Mouse (Mus musculus): ENCODE data around the gene Fbxl13. TPM values are rescaled to one million over a fixed set of nuclear protein-coding genes. Genes with fewer than 3 reads are reported as not detected.
"Not testable (repeated sequence)": the region's sequence is repeated elsewhere in the genome, so short reads cannot be mapped to it uniquely, and the experiment has no call there.

The Fbxl13 gene
- total RNA-seq, 2 experiments from 2014 or later: not detected

DNA sequence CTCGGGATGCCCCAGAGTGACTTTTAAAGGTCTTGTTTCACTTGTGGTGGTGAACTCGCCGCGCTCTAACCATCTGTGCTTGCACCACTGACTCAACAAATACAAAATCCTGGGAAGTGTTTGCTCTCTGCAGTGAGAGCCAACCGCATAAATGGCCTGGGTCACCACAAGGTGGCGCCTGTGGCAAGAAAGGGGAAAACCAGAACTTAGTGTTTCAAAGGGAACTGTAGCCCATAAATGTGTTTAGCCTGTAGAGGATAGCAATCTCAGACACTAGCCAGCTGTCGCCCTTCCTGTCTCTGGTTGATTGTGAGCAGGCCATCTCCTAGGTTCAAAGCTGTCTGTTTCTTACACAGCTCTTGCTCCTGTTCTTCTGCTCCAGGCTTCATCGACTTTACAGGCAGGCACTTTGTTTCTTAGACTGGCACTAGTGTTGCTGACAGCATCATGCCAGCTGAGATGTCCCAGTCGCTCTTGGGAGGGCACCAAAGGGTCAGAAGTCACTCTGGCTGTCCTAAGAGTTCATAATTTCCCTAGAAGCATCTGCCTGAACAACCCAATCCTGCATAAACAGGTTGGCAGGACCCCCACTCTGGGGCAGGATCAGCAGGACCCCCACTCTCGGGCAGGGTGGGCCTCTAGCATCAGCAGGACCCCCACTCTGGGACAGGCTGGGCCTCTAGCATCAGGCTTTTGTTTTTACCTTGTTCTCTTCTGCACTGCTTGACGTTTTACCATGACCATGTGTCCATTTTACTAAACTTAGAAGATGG is 13.4 kb upstream of the Fbxl13 start:
- peak; percentile 48 for DNase-seq (ENCODE audit: low spot score)
- intact Hi-C loops (cut with DNase I): loop anchor here (2.0 kb wide), 1 partner anchor 78 kb away; the partner anchor contains the start of gene Pmpcb

DNA sequence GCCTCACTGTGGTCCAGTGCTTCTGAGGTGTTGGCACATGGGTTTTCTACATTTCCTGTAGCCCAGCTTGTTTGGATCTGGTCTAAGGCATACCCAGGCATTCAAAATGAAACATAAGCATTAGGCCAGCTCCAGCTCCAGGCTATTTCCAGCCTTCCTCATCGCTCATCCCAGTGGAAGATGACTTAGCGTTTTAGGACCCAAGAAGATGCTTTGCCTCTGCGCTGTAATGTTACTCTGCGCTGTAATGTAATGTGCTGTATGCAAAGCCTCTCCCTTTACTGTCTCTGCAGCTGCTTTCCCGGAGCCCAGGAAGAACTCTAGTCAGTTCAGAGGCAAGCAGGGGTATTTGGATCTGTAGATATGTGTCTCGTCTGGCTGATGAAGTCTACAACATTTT is 12.6 kb upstream of the Fbxl13 start:
- no peak for DNase-seq (ENCODE audit: low spot score)
- intact Hi-C loops (cut with DNase I): loop anchor here (2.0 kb wide), 1 partner anchor 79 kb away; the partner anchor contains the start of gene Pmpcb

GRCm38 (mm10) chr5:21656912-21657311 is 11.5 kb upstream of the Fbxl13 start:
- DNase-seq (ENCODE audit: low spot score): no peak
- intact Hi-C loops (cut with DNase I): no loop called here

DNA sequence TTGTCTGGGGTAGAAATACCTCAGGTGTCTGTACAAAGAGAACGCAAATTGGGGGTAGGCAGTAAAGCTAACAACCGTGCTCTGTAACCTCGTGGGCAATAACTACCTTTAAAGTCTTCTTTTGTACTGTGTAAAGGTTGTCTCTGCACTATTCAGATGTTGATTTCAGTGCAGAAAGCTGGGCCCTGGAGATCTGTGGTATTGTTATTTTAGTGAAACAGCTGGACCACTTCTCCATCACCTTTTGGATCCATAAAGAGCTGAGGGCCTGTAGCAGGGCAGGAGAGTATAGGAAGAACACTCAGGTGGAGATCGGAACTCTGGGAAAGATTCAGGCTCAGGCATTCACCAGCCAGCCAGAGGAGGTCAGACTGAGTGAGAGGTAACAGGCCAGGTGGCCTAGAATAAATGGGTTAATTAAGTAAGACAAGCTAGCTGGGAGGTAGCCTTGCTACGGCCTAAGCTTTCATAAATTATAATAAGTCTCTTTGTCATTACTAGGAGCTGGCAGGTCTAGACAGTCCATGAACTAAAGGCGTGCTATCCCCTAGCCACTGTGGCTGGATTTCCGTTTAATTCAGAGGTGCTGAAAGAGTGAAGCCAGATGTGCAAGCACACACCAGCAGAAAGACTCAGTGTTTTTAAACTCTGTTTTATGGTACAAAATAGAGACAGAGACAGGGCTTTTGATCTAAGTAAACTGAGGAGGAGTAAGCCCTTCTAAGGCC is 6.6 kb upstream of the Fbxl13 start:
- intact Hi-C loops (cut with DNase I): no loop called here
- DNase-seq (ENCODE audit: low spot score): no peak

DNA sequence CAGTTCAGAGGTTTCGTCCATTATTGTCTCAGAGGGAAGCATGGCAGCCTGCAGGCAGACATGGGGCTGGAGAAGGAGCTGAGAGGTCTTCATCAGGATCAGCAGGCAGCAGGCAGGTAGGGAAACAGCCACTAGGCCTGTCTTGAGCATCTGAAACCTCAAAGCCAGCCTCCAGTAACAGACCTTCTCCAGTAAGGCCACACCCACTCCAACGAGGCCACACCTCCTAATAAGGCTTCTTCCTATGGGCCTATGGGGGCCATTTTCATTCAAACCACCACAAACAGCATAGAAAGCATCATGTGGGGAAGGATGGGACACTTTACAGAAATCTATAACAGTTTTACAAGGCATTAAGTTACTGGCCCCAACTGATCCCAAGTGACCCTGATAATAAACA is 5.3 kb upstream of the Fbxl13 start:
- no peak for DNase-seq (ENCODE audit: low spot score)
- intact Hi-C loops (cut with DNase I): no loop called here

DNA sequence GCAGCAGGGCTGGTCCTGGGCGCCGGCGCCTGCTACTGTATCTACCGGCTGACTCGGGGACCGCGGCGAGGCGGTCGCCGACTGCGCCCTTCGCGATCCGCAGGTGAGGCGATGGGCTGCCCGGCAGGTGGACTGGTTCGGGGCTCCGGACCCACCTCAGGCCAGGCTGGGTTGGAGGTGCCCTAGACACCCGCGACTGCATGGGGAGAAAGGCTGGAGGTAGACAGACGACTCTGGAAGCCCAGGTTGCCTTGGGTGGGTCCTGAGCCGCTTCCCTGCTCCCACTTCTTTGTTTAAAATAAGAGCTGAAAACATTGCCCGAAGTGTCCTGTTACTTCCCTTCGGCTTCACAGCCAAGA is 678 bp upstream of the Fbxl13 start:
- intact Hi-C loops (cut with DNase I): loop anchor here (5.0 to 10.0 kb wide), 2 partner anchors 56 to 761 kb away; partner anchors contain the start of genes Napepld, Phtf2 and Tmem60
- DNase-seq (ENCODE audit: low spot score): no peak

- DNase-seq (ENCODE audit: low spot score): no peak
- intact Hi-C loops (cut with DNase I): loop anchor here (5.0 to 10.0 kb wide), 2 partner anchors 57 to 760 kb away; partner anchors contain the start of genes Napepld, Phtf2 and Tmem60
These were observed 469 bp downstream of the Fbxl13 start for GRCm38 (mm10) chr5:21644891-21645438.

DNA sequence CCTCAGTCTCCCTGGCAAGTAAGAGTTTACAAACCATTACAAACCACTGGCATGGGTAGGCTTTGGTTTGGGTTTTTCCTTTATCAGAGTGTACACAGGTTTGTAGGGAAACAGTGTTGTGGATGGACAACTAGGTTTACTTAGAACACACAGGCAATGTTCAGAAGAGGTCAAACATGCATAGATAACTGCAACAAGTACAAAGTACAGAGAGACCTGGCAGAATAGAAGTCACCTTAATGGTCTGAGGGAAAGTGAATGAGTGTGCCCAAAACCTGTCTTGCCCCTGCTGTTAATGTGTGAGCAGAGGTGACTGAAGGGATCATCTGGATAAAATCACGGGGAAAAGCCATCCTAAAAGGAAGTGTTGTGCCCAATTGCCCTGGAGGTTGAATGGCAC is 1.8 kb downstream of the Fbxl13 start:
- no peak for DNase-seq (ENCODE audit: low spot score)
- intact Hi-C loops (cut with DNase I): loop anchor here (10.0 kb wide), 1 partner anchor 759 kb away; the partner anchor contains the start of genes Phtf2 and Tmem60

GRCm38 (mm10) chr5:21640961-21641360 is 4.5 kb downstream of the Fbxl13 start:
- no peak for DNase-seq (ENCODE audit: low spot score)

DNA sequence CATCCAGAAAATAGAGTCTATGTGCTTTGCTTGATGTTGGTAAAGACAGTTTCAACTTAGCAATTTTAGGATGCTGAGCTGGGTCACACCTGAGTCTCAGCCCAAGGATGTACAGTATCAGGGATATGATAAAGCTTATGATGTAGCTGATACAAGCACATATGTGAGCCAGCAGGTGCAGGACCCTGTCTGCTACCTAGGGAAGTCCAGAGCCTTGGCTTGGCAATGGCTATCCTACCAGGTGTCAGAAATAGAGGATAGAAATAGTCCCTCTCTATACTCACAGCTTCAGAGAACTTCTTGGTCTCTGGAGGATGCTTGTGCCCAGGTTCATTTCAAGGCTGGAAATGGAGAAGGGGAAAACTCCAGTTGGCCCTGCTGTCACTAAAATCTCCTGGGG is 19.5 kb downstream of the Fbxl13 start:
- intact Hi-C loops (cut with DNase I): no loop called here
- no peak for DNase-seq (ENCODE audit: low spot score)

More at GRCm38 (mm10) chr5:21640961-21641360, 4.5 kb downstream of the Fbxl13 start:
- intact Hi-C loops (cut with DNase I): loop anchor here (2.0 to 10.0 kb wide), 3 partner anchors 206 to 756 kb away; partner anchors contain the start of genes Phtf2 and Tmem60

- intact Hi-C loops (cut with DNase I): no loop called here
These were observed 28.9 kb downstream of the Fbxl13 start for GRCm38 (mm10) chr5:21616450-21617009.

GRCm38 (mm10) chr5:21614299-21614698 is 31.1 kb downstream of the Fbxl13 start:
- DNase-seq (ENCODE audit: low spot score); intact Hi-C loops (cut with DNase I): not testable (repeated sequence)

More at GRCm38 (mm10) chr5:21616450-21617009, 28.9 kb downstream of the Fbxl13 start:
- DNase-seq (ENCODE audit: low spot score): no peak

DNA sequence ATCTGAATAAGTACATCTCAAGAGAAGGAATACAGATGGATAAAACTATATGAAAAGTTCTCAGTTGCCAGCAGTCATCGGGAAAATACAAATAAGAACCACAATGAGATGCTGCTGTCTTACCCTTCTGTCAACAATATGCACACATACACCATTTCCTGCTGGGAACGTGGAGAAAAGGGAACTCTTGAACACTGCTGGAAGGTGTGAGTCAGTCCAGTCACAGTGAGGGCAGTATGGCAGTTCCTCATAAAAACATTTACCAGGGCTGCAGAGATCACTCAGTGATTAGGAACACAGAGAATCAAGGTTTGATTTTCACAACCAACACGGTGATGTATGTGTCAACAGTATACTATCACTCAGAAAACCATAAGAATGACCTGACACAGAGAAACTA is 34.4 kb downstream of the Fbxl13 start:
- DNase-seq (ENCODE audit: low spot score): no peak
- intact Hi-C loops (cut with DNase I): no loop called here

DNA sequence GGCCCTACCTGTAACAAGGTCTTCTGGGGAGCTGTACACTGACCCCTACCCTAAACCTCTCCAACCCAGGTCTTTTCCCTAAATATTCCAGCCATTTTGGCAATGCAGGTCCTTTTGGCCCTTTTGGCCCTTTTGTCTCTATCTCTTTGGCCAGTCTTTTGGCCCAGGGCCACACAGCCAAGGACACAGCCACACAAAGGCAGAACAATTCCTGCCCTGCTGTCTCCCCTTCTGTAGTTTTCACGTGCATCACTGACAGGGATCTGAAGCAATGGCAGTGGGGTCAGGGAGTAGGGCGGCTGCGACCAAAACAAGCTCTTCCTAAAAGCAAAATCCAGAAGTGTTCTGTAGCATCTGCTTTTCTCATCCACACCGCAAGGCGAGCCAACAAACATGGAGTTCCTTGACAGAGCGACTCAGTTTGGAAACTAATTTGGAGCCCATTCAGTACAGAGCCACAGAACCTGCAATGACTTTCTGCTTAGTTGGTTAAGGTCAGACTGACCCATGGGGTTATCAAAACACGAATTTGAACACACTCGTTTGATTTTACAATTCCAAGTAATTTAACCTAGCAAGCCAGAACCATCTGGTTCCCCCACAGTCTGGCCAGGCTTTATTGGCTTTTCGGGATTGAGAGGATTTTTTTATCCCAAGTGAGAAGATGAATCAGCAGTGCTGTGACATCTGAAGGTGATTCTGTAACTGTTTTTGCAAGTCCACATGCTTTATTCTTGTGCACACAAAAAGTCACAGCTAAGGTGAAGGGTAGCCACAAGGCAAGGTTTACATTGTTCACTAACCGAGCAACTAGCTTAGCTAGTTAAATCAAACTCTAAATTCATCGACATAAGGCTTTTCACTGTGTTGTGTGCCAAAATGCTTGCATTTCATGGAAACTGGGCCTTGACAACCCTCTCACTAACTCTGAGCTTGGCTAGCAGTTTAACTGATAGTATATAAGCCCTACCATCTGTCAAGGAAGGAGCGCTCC is 36.8 kb downstream of the Fbxl13 start:
- intact Hi-C loops (cut with DNase I): no loop called here
- DNase-seq (ENCODE audit: low spot score): no peak

GRCm38 (mm10) chr5:21605936-21606335 is 39.5 kb downstream of the Fbxl13 start:
- intact Hi-C loops (cut with DNase I): no loop called here
- DNase-seq (ENCODE audit: low spot score): no peak

- no peak for DNase-seq (ENCODE audit: low spot score)
- intact Hi-C loops (cut with DNase I): no loop called here
These were observed 45.5 kb downstream of the Fbxl13 start for GRCm38 (mm10) chr5:21599961-21600360.

DNA sequence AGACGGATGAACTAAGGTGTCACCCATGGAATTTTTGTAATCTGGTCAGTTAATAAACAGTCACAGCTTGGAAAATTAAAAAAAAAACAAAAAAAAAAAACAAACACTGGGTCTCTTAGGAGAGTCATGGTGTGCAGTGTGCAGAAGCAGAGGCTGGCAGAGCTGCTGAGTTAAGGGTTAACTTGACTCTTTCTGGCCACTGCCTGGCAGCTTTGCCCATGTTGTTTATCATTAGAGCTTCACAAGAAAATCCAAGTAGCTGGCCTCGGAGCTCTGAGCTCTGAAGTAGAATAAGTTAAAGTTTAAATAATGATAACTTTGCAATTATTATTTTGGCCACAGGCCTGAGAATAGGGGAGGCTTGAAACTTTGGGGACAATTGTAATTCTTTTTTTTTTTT is 45.9 kb downstream of the Fbxl13 start:
- DNase-seq (ENCODE audit: low spot score); intact Hi-C loops (cut with DNase I): not testable (repeated sequence)

- DNase-seq (ENCODE audit: low spot score): no peak
- intact Hi-C loops (cut with DNase I): no loop called here
These were observed 52.2 kb downstream of the Fbxl13 start for GRCm38 (mm10) chr5:21593201-21593709.

DNA sequence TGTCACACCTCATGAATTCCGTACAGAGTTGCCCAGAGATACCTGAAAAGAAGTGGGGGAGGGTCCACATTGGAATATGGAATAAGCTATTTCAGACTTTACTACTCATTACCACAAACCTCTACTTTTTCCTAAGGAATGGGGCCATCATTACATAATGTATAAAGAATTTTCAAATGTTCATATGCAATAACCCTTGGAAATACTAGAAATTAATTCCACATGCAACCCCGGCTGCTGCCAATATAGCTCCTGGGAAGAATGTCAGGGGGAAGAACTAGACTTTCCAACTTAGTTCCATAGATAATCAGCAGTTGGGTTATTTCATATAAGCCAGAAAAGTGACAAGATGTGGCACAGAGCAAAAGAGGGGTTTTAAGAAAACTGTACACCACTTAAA is 53.3 kb downstream of the Fbxl13 start:
- DNase-seq (ENCODE audit: low spot score): no peak
- intact Hi-C loops (cut with DNase I): no loop called here
